Mouse (Mus musculus) stomach, postnatal 0 days (tissue): ENCODE measurements at regions not wholly inside any gene's neighbourhood (a gene's known extent, or its start where the extent isn't known, plus 50 kb on each side); places are given as distances from the start of the nearest gene placed in this dataset.

Experiments
- CTCF ChIP-seq: IDR thresholded peaks from 2 replicates; pipeline ENCODE4 v1.5.1; 2016; ENCODE audit warnings: antibody characterized with exemption, low read depth, mild to moderate bottlenecking, moderate library complexity
- EP300 ChIP-seq: optimal IDR thresholded peaks from 2 replicates; pipeline ENCODE3; 2016; ENCODE audit warnings: antibody characterized with exemption

- no peak for TF ChIP-seq EP300
- no peak for TF ChIP-seq CTCF
Observed at GRCm38 (mm10) chr6:6454396-6454795, 124.1 kb downstream of the Sem1 start.
